Mouse (Mus musculus): ENCODE results near the gene Ndufa9.

Ndufa9 gene

GRCm38 (mm10) chr6:126772326-126772725 lies 76.6 kb downstream of the Ndufa9 start:
- DNase-seq (ENCODE audit: extremely low read depth, insufficient read length, low spot score): peak; percentile 27
